Mouse (Mus musculus): ENCODE measurements around the gene Vmn2r94. TPM values are rescaled to one million over a fixed set of nuclear protein-coding genes. Genes with fewer than 3 reads are reported as not detected.

Vmn2r94 gene
- polyA plus RNA-seq (2016; fragmentation: Nextera tagmentation; extraction: Ambion mirVana): not detected in 2 replicates

DNA sequence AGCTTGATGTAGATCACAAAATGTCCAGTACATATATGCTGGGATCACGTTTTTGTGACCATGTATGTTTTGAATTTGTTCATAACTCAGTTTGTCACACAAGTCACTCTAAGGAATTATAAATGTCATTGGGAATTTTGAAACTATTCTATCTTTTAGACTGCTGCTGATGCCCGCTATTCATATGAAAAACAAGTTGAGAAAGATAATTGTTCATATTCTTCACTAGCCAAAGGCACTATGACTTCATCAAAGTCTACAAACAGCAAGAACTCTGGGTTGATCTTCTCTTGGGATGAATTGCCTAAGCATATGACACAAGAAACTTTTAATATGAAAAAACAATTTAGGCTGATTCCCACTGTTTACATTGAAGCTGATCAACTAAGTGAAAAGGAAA lies at the start of gene Vmn2r94:
Vmn2r94 (minus strand) TSS at position 101 of the 400 bp plus-strand sequence.
- DNase-seq (ENCODE audit: low spot score): no peak
- 66% methylated on average over 2 of the region's 2 CpGs for WGBS
- no peak within 1 kb of the TSS for H3K27ac ChIP-seq
- H3K36me3 ChIP-seq: no peaks in the 10 kb centered on the region
- H3K4me1 ChIP-seq: no peaks in the 10 kb centered on the region
- H3K9me3 ChIP-seq: no peaks in the 10 kb centered on the region; the same call in 1 of the 2 replicates
- no peaks in the 10 kb centered on the region for H3K27me3 ChIP-seq (ENCODE audit: insufficient read depth, poor library complexity, severe bottlenecking)
- no peak within 1 kb of the TSS for H3K4me3 ChIP-seq

DNA sequence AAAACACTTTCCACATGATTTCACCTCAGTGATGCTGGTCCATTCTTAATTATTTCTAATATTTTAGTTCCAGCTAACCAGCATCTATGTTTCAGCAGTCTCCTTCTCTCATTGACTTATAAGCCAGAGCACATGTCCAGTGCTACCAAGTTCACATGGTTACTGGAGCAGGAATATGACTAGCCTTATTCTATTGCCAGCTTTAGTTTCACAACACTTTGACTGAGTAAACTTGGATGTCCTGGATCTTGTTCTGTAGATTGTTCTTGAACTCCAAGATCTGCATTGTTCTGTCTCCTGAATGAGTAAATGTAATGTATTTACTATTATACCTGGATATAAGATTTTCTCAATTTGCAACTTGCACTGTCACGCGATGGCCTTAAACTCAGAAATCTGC lies 45.5 kb upstream of the Vmn2r94 start:
- DNase-seq (ENCODE audit: low spot score): no peak
- Histone ChIP-seq H3K9me3 (peaks cover 2% of the 10 kb centered on the region), H3K36me3 (no peaks in the 10 kb centered on the region), H3K4me1 (no peaks in the 10 kb centered on the region), H3K27me3 (ENCODE audit: insufficient read depth, poor library complexity, severe bottlenecking) (no peaks in the 10 kb centered on the region), H3K4me3 (no peak overlapping the region), H3K27ac (no peak overlapping the region)
- 85% methylated on average over 2 of the region's 2 CpGs for WGBS

DNA sequence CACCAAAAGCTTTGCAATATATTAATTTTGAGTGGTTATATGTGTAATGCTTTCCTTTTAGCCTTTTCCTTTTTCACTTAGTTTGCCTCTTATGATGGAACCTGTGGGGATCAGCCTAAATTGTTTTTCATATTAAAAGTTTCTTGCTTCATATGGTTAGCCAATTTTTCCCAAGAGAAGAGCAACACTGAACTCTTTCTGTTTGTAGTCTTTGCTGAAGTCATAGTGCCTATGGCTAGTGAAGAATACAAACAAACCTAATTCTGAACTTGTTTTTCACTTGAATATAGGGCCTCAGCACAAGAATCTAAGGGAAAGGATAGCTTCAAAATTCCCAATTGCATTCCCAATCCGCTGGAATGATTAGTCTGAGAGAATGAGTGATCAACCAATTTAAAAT lies 20.2 kb upstream of the Vmn2r94 start, which contains the start of gene Vmn2r93:
Vmn2r93 (plus strand) TSS at position 301 of the 400 bp plus-strand sequence.
- no peak within 1 kb of the TSS for H3K27ac ChIP-seq
- H3K27me3 ChIP-seq (ENCODE audit: insufficient read depth, poor library complexity, severe bottlenecking): no peaks in the 10 kb centered on the region
- no peaks in the 10 kb centered on the region for H3K4me1 ChIP-seq
- no peak for DNase-seq (ENCODE audit: low spot score)
- H3K4me3 ChIP-seq: no peak within 1 kb of the TSS
- H3K9me3 ChIP-seq: no peaks in the 10 kb centered on the region
- 45% methylated on average over 1 of the region's 1 CpGs for WGBS
- H3K36me3 ChIP-seq: no peaks in the 10 kb centered on the region

DNA sequence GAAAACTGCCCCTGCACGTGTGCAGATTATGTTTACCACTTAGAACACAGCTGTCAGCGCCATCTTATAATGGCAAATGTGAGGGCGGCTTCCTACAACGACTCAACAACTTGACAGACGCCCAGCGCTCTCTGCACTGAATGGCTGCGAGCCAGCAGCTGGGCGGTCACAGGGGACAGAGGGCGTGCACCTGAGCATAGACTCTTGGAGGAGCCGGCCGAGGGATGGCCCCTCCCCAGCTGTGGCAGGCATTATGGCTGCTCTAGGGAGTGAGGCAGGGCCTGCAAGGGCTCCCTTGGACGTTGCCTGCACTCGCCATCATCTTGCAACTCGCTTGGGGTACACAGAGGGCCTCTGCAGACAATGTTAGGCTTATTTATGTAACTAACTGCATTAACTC lies 40.6 kb downstream of the Vmn2r94 start:
- no peaks in the 10 kb centered on the region for H3K4me1 ChIP-seq
- peaks cover 7% of the 10 kb centered on the region for H3K9me3 ChIP-seq
- no peak overlapping the region for H3K4me3 ChIP-seq
- H3K36me3 ChIP-seq: no peaks in the 10 kb centered on the region
- WGBS: 69% methylated on average over 14 of the region's 14 CpGs
- no peaks in the 10 kb centered on the region for H3K27me3 ChIP-seq (ENCODE audit: insufficient read depth, poor library complexity, severe bottlenecking)
- no peak for DNase-seq (ENCODE audit: low spot score)
- no peak overlapping the region for H3K27ac ChIP-seq

DNA sequence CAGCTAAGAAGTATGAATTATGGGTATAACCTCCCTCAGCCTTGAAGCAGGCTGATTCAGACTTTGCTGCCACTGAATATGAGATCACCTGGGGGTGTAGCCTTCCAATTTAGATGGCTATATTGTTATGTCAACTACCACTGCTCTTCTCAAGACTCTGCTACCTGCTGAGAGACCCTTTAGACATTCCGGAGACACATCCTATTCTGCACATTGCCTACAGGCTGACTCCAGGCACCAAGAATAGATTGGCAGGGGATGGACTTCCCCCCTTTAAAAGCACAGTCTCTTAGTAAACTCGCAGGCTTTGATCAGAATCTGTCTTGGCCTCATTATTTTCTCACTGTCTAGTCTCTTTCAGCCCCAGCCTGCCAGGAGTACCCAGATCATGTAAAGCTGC lies 45.6 kb downstream of the Vmn2r94 start:
- no peak overlapping the region for H3K4me3 ChIP-seq
- peaks cover 5% of the 10 kb centered on the region for H3K9me3 ChIP-seq
- DNase-seq (ENCODE audit: low spot score): no peak
- H3K36me3 ChIP-seq: no peaks in the 10 kb centered on the region
- WGBS: 73% methylated on average over 2 of the region's 2 CpGs
- no peaks in the 10 kb centered on the region for H3K4me1 ChIP-seq
- no peaks in the 10 kb centered on the region for H3K27me3 ChIP-seq (ENCODE audit: insufficient read depth, poor library complexity, severe bottlenecking)
- no peak overlapping the region for H3K27ac ChIP-seq

DNA sequence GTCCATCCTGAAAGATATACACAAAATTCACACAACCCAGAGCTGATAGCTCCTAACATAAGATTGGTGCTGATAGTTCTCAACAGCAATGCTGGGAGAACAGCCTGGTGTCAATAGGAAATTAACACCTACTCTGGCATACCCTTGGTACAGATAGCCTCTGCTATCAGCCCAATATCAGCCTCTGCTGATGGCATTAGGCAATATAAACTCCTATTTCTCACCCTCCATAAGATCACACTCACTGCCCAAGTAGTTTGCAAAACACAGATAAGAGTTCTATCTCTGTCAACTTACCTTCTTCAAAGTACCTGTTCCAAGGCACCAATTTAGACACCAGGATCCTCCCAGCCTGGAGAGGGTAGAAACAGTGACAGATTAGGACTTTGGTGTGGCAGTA lies 56.3 kb downstream of the Vmn2r94 start:
- no peak overlapping the region for H3K4me3 ChIP-seq
- H3K9me3 ChIP-seq: peaks cover 11% of the 10 kb centered on the region

More for the DNA sequence above, 56.3 kb downstream of the Vmn2r94 start:
- Histone ChIP-seq H3K36me3 (no peaks in the 10 kb centered on the region), H3K4me1 (no peaks in the 10 kb centered on the region), H3K27me3 (ENCODE audit: insufficient read depth, poor library complexity, severe bottlenecking) (no peaks in the 10 kb centered on the region), H3K27ac (no peak overlapping the region)
- no peak for DNase-seq (ENCODE audit: low spot score)

Other genes starting within 250 kb of the Vmn2r94 start
- not detected in 2 replicates for gene Vmn2r124, start 228.3 kb downstream of the Vmn2r94 start, polyA plus RNA-seq (2016; fragmentation: Nextera tagmentation; extraction: Ambion mirVana)
- gene Vmn2r91, start 192.7 kb downstream of the Vmn2r94 start, polyA plus RNA-seq (2016; fragmentation: Nextera tagmentation; extraction: Ambion mirVana): not detected in 2 replicates
- gene Vmn2r92, start 125.9 kb downstream of the Vmn2r94 start, polyA plus RNA-seq (2016; fragmentation: Nextera tagmentation; extraction: Ambion mirVana): not detected in 2 replicates
- gene Vmn2r93, start 20.3 kb upstream of the Vmn2r94 start, polyA plus RNA-seq (2016; fragmentation: Nextera tagmentation; extraction: Ambion mirVana): not detected in 2 replicates
- not detected in 2 replicates for gene Vmn2r95, start 146.3 kb upstream of the Vmn2r94 start, polyA plus RNA-seq (2016; fragmentation: Nextera tagmentation; extraction: Ambion mirVana)